Mouse (Mus musculus) layer of hippocampus, adult 11-12 months (tissue): ENCODE data around the gene Wdfy4.

Source experiments
- DNase-seq: peaks from one replicate; pipeline ENCODE4 v3.0.0; 2022; ENCODE audit warnings: low spot score

Gene Wdfy4

DNA sequence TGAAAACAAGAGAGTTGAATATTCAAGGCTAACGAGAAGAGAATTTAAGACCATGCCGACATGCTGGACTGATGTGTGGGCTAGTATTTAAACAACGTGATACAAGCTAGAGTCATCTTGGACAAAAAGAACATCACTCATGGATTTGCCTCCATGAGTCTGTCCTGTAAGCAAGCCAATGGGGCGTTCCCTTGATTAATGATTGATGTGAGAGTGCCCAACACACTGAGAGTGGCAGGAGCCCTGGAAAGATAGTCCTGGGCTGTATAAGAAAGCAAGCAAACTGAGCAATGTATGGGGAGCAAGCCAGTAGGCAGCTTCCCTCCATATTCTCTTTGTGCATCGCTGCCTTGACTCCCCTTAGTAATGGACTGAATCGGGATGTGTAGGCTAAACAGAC, 106.7 kb downstream of the Wdfy4 start:
- no peak for DNase-seq

DNA sequence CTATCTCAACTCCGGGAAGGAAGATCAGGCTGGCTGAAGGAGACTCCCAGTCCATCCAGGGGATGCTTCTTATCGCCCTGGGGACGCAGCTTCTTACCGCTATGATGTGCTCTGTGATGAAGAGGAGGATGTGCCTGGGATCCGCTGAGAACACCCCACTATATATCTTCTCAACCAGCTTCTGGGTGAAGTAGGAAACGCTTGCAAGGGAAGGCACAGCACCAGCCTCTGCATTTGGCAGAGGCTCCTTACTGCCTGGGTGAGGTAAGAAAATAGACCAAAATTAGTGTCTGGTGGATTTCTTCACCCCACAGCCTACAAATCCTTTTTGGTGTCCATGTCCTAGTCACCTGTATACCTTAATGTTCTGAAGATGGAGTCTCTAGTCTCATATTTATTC, 107.2 kb downstream of the Wdfy4 start:
- no peak for DNase-seq

DNA sequence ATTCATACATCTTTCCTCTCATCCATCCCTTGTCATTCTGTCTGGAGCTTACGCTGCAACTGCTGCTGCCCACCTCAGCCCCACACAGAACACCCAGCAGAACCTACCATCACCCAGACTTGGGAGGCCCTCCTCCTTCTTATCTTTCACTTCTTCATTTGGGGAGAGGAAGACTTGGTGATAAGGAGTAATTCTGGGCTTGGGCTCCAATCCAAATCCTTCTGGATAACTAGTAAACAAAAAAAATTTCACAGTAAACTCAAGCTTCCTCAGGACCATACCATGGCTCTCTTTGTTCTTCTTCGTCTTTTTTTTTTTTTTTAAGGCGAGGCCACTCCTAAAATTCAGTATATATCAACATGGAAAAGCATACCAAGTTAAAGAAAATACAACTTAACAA, 112.0 kb downstream of the Wdfy4 start:
- DNase-seq: no peak

DNA sequence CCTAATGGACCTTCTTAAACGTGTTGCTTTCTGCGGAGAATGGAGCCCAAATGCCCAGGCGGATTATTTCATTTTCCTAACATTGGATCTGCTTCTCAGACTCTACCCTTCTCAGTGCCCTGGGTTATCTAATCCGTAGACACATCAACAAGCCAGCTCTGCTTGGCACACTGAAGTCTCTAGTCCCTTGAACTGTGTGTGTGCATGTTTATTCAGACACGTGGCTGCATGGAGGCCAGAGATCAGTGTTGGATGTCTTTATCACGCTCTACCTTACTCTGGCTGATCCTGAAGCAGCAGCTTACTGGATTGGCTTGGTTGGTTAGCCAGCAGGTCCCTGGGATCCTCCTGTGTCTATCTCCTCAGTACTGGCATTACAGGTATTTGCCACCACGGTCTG, 113.0 kb downstream of the Wdfy4 start:
- DNase-seq: no peak

DNA sequence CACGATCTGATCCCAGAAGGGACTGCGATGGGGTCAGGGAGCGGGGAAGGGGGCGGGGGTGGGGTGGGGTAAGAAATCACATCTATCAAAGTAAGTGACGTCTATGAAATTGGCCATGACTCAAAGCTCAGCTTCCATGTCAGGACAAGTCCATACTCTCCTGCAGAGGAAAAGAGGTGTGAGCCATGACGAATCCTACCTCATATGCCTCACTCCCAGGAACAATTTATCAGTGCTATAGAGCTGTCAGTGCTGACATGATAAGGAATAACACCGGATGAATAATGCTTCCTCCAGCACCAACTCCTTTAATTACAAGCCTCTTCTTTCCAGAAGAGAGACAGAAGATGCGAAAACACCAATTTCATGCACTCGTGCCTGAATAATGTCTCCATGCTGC, 117.6 kb downstream of the Wdfy4 start:
- DNase-seq: no peak

DNA sequence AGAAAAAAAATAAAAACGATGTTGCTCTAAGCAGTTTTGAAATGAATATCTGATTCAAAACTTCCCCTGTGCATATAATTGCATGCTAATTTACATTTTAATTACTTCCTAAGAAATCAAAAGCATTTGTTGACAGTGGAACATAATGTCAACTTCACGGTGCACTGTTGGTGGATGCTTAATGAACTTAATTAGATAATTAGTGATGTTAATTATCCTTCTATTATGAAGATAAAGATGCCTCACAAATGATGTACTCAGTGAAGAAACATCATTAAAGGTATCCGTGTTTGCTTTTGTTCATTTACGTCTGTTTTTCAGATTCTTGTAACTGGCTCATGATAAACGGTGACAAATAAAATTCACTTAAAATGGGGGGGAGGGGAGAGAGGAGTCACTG, 122.3 kb downstream of the Wdfy4 start:
- DNase-seq: no peak

DNA sequence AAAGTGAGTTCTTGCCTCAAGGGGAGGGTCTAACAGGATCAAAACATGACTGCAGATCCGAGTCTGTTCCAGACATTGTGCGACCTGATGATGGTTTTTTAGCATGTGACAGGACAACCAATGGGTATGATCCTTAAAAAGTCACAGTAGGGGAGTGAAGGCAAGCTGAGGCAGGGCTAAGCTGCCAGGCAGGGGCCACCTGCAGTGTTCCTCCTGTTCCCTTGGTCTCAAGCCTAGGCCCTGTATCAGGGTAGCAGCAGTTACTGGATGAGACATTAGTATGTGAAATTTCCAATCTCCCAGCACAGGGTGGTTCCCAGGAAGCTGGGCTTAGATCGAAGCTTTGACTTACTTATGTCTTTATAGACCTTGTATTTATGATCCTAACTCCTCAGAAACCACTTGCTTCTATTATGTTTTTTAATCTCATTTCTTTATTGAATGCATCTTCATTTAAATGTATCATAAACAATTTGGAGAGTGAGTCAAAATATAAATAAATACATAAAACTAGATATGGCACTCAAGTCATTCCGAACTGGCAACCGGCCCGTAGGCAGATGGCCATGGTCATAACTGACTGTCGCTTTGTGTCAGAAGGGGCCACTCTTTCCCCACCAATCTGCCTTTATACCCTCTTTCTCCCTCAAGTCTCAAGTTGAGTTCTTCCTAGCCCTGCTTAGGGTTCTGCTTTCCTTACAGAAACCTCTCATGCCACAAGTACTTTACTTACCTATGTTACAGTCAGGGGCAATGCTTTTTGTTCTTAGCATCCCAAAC, 126.2 kb downstream of the Wdfy4 start:
- DNase-seq: no peak

DNA sequence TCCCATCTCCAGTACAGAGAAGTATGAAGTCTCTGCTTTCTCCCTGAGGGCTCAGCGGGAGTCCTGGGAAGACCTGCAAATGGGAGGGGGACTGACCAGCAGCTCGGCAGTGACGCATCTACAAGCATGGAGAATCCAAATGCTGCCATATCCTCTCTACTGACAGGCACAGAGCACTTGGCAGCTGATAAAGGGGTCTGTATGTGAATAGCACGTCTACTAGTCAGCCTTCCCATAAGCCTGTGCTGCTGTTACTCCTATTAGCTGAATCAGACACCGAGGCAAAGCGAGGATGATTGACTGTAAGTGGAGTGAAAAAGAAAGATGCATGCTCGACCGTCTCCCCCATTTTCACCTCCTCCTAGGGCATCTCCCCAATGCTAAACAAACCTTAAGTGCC, 131.9 kb downstream of the Wdfy4 start:
- no peak for DNase-seq

DNA sequence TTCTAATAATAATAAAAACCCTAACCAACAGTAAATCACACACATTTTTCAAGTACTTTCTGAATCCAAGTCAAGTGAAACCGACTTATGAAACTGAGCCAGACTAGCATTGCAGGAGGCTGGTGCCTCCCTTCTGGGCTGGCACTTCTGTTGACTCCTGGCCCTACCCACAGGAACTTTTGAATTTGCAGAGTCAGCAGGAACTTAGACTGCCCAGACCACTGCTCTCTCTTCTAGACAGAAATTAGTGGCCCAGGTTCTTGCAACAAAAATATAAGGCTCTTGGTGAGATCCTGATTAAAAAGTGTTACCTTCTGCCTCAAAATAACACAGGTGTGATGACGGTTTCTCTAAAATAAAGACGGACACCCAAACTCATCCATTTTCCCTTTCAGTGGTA, 140.1 kb downstream of the Wdfy4 start:
- no peak for DNase-seq

DNA sequence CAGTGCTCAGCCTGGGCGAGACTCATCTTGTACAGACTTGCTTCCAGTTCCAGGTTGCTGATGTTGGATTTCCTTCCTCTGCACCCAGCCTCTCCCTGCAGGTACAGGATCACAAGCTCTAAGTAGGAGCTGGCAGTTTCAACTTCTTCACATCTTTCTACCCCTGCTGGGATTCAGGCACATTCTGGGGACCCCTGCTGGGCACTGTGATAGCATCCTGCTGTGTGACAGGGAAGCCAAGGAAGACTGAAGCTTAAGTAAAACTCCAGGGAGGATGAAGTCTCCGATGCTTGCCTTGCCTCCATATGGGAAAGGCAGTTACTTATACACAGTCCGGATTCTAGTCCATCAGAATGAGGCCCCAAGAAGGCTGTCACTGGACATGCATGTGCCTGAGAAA, 148.5 kb downstream of the Wdfy4 start:
- DNase-seq: no peak

DNA sequence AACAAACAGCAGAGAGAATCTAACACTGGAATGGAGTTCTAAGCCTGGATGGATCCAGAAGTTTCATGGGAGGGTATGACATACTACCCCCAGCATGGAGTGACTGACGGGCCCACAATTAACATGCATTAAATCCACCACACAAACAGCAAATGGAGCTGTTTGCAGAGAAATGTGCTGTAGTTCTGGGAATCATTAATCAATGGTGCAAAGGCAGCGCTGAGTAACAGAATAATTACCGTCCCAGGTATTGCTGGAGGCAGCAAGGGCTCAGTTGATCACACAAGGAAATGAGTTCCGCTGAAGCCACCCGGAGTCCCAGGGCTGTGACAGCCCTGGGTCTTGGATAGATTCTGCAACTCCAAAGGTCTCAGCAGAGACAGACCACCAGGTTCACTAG, 149.9 kb downstream of the Wdfy4 start:
- no peak for DNase-seq

DNA sequence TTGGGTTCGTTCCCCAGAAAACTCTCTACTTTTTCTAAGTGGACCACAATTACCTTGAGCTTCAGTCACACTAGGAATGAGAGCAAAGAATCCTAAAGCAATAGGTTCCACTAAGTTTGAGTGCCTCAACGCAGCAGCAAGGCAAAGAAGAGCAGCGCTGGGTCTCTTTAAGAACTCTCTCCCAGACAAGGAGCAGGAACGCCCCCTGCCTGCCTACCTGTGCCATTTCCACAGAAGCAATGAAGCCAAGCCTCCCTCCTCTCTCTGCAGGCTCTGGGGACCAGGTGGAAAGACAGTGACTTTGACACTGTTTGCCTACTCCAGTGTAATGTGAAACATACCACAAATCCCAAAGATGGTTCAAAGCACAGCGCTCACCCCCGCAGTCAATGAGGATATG, 151.9 kb downstream of the Wdfy4 start:
- no peak for DNase-seq

DNA sequence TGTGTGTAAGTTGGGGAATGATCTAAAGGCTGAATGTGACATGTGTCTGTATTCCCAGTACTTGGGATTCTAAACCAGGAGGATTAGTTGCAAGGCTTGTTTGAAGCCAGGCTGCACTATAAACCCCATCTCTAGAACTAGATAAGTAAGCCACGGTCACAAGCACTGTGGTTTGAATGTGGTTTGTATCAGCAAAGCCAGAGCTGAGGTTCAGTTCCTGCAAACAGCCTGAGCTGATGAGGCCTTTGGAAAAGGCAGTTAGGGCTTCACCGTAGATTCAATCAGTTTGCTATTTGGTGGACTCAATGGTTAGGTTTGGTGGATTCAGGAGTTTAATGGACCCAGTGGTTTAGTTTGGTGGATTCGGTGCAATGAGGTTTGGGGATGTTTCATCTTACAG, 154.5 kb downstream of the Wdfy4 start:
- DNase-seq: no peak

DNA sequence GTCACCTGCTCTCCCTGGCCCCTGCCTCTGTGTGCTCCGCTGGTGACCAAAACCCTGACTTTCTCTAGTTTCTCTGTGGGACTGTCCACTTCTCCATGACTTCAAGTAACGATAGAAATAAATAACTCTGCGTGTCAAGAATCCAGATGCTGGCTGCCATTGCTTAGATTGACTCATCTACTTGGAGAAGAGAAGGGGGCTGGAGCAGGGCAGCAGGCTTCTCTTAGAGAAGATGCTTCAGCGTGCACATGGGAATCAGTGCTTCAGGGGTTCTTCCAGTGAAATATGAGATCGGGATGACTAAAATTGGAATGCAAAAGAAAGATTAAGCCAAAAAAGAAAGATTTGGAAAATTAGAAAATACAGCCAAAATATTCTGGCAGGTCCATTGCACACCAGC, 165.7 kb downstream of the Wdfy4 start:
- DNase-seq: no peak

DNA sequence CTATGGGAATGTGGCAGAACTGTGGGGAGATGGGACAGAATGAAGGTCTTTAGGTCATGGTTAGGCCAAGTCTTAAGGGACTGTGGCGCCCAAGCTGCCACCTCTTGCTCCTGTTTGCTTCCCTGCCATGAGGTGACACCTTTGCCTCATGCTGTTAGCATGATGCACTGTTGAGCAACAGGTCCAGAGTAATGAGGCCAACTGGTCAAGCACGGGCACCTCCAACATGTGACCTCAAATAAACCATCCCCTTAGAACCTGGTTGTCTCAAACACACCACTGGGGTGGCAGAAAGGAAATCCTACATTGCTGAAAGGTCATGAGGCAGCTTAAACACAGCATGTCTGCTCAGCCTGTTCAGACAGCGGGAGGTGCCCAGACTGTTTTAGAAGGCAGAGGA, 166.3 kb downstream of the Wdfy4 start:
- no peak for DNase-seq

DNA sequence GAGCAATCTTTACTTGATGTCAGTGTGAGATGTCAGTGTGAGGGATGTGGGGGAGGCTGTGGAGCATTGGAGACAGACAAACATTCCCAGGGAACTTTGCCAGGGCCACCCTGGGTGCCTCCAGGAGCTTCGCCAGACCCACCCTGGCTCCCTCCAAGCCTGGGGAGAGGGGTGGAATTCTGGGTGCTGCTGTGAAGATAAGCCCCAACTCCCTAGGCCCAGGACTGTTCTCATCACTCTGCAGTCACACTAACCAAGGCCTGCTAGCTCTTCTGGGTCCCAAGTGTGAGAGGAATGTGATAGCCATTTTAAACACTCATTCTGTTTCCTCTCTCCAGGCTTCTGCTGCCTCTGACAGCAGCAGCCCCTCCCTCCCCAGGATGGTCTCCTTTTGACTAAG, 177.7 kb downstream of the Wdfy4 start:
- DNase-seq: no peak

DNA sequence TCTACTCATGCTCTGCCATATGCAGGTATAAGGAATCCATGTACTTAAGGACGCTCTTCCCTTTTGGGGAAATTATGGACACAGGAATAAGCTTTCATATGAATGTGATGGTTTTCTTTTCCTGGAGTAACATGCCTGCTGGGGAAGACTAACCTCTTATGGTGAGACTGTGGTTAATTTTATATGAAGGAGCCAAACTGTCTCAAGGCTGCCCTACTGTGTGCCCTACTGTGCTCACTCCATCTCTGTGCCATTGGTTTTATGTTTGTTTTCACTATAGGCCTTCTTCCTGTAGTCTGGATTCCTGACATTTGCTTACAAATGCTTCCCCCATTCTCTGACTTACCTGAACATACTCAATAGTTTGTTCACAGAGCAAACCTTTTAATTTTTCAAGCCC, 180.2 kb downstream of the Wdfy4 start:
- no peak for DNase-seq

DNA sequence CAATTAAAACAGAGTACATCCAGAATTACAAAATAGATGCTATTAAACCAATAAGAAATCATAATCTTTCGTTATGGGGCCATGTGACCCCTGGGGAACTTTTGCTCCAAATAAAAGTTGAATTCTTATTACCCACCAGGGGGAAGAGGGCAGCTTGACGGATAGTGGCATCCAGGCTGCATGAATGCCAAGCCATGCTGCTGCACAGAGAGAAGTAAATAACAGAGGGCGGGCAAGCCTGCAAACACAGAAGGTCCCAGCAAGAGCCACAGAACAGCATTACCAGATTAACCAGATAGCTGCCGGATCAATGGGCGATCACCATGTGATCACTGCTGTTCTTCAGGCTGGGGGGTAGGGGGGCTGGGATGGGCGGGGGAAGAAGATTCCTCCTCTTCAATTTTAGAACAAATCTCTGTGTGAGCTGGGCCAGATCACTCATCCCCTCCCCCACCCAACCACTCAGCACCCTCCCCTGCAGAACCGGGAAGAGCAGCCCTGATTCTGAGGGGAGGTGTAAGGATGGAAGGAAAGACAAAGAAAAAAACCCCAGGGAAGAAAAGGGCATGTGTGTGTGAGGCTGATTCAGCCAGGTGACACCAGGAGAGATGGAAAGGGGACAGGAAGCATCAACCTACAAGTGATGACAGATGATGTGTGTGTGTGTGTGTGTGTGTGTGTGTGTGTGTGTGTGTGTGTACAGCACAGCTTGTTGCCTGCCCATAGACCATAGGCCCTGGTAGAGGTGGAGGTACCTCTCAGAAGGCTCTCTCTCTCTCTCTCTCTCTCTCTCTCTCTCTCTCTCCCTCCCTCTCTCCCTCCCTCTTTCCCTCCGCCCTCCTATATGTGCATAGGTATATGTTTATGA, 185.0 kb downstream of the Wdfy4 start:
- DNase-seq: no peak

DNA sequence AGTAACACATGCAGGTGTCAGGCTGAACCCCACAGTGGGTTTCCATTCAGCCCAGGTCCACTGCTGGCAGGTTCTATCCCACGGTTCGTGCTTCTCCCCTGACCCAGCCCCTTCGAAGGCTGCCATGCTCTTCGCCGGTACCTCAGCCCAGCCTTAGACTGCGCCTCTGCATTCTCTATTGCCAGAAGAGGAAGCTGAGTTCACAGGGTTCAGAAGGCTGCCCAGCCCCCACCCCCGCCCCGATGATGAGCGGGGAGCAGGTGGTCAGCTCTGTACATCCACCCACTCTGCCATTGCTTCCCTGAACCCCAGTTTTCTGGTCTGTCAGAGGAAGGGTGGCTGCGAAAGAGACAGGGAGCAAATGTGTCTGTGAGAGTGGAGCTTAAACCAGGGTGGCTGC, 185.8 kb downstream of the Wdfy4 start:
- DNase-seq: no peak

DNA sequence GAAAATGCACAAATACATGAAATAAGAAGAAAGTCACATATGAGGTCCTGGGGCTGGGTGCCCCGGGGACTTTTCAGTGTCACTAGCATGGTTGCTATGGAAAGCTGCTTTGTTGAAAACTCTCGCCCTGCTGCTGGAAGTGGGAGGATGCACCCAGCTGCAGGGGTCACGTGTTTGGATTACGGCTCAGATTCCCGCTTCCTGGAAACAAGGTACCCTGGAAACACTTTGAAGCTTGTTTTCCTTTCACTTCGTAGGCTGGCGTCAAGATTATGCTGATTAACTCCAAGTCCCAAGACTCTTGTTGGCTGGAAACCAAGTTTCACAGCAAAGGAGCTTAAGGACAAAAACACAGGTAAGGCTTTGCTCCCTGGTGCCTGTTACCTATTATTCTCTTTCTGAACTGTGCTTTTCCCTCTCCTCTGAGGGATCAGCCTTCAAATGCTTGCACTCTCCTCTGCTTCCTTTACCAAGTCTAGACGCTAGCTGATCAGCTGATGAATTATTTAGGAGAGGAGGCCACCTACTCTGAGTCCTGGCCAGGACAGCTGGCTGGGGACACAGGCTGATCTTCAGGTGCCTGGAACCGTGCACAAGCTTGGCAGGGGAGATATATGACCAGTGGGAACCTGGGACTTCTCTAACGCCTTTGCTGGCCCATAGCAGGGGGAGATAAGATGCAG, 190.2 kb downstream of the Wdfy4 start:
- DNase-seq: no peak

DNA sequence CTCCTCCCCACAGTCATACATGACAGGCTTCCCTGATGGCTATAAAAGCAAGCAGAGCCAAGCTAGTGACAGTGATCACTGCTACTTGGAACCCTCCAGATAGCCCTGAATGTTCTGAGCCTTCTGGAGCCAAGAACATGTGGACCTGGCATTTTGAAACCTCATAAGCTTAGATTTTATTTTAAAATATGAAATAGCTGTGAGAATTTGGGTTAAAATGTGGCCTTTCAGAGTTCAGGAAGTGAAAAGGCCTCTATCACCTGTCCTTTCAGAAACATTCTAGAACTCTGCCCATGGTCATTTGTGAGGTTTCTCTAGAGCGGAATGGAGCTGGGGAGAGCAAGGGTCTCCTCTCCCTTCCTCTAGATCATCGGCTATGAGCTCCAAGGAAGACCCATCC, 194.2 kb downstream of the Wdfy4 start, which contains the start of gene Lrrc18:
Gene Lrrc18, plus strand, starts transcription at position 301 of the 400 bp plus-strand sequence.
- DNase-seq: no peak

DNA sequence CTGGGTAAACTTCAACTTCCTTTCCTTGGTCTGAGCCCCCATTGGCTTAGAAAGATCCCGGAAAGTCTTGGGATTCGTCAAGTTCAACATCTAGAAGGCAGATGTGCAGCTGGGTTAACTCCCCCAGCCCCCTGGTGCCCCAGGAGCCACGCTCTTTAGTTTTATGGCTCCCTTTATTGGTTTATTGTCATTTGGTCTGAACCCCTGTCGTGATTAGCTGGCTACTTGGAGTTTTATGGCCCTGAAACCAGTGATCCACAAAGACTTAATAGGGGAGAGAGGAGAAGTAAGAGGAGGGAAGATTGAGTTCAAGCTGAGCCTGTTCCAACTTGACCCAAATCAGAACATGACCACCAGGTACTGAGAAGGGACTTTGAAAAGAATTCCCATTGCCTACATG, 198.6 kb downstream of the Wdfy4 start:
- DNase-seq: no peak

DNA sequence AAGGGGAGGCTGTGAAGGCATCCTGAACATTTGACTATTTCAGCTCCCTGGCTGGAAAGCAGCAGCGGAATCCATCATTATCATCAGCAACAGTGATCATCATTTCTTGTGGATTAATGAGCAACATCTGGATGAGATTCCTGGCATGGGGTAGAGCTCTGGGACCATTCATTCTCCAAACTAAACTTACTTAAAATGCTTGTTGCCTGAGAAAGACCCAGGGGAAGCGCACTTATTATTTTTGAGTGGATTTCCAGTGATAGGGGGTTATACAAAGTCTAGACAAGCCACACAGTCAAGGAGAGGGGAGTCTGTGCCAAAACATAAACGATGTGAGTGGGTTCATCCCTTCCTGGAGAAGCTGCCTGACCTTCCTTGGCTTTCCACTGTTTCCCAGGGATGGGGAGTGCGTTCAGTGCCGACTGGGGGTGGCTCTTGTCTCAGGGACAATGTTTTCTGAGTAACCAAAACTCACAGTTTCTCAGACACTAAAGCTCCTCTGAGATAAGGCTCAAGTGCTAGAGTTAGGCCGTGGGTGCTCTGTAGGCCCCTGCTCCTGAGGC, 201.1 kb downstream of the Wdfy4 start:
- no peak for DNase-seq
